Comparison of ENCODE assay signal across 8 mouse cellular contexts in the genomic region with DNA sequence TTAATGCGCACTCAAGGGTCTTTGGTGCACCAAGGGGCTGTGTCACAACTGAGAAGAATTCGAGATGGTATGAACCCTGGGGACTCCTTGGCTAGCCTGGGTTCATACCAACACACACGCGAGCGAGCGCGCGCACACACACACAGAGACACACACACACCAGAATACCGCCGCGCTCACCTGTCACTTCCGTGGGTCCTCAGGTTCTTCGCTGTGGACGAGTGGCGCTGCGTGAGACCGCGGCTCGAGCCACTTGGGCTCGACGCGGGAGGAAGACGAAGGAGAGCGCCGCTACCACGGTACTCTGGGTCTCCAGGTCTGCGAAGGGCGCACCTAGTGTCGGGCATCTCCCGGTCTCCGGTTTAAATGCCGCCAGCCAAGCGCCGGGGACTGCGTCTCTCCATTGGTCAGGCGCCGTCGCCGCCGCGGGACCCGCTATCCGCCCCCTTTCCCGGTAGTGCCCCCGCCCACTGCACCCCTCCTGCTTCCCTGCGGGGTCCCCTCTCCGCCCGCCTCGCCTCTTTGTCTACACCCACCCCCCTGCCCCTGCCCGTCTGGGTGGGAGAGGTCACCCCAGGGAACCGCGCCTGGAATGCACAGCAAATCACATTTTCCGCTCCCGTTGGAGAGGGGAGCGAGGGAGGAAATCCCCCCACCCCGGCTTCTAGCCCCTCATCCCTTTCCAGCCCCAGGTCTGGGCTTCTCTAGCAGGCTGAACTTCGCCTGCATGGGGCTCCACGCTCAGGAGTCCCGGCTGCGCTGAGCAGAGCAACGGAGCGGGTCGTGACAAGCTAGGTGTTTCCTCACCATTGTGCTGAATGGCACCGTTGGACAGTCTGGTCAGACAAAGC. TPM values are rescaled to one million over a fixed set of nuclear protein-coding genes. Genes with fewer than 3 reads are reported as not detected.
DNase-seq lines count a peak whose midpoint lies in the region; ATAC-seq and TF ChIP-seq lines count a peak whose summit lies in the region.
"Had no signal": no experiment of that assay in that cellular context is flagged by ENCODE, and none has a peak within 500 bp of the region (broad histone marks: within the 10 kb centered on the region; RNA-seq: fewer than 3 reads in every experiment).

TSS of gene Grem1 (minus strand) at position 336 of the 851 bp plus-strand sequence.

- TF ChIP-seq POLR2A in cortical plate, adult 2 months (IDR thresholded peaks at IDR 0.05; ENCODE audit: extremely low read depth, insufficient read depth, low read length) = no peak

- DNase-seq in liver, embryonic 11.5 days (ENCODE audit: low spot score) = peak; percentile 34
- no peak for DNase-seq in liver
- no peak for DNase-seq in liver, embryonic 14.5 days (ENCODE audit: low read depth in 3 of 3, low spot score in 3 of 3)
- no peak for DNase-seq in layer of hippocampus, adult 18-20 months (ENCODE audit: low spot score in 2 of 2)

- H3K27ac ChIP-seq in liver, embryonic 11.5 days (ENCODE audit: low read depth, low read length) = no peak within 1 kb of the TSS
- no peak within 1 kb of the TSS for H3K27ac ChIP-seq in cortical plate, adult 2 months (ENCODE audit: insufficient read depth, low read length)
- no peak within 1 kb of the TSS for H3K27ac ChIP-seq in liver, embryonic 14.5 days
- no peak within 1 kb of the TSS for H3K27ac ChIP-seq in stomach, embryonic 16.5 days (ENCODE audit: low read length)

- H3K9ac ChIP-seq in liver, embryonic 11.5 days (ENCODE audit: low read depth, low read length) = no peak within 1 kb of the TSS
- H3K9ac ChIP-seq in liver, embryonic 14.5 days (replicated peaks) = no peak within 1 kb of the TSS
- H3K9ac ChIP-seq in stomach, embryonic 16.5 days (ENCODE audit: low read length) = peak within 1 kb of the TSS; percentile 56

- H3K36me3 ChIP-seq in liver, embryonic 11.5 days (ENCODE audit: control insufficient read depth, insufficient read depth, low read length) = no peaks in the 10 kb centered on the region
- no peaks in the 10 kb centered on the region for H3K36me3 ChIP-seq in liver, embryonic 14.5 days (replicated peaks; ENCODE audit: control insufficient read depth, insufficient read depth, low read depth)
- no peaks in the 10 kb centered on the region for H3K36me3 ChIP-seq in stomach, embryonic 16.5 days (ENCODE audit: control insufficient read depth, insufficient read depth, low read length)

- 1% methylated on average over 62 of the region's 64 CpGs for WGBS in liver, embryonic 11.5 days
- WGBS in liver, embryonic 14.5 days (ENCODE audit: insufficient replicate concordance) = 2% methylated on average over 64 of the region's 64 CpGs
- WGBS in stomach, embryonic 16.5 days = under 1% methylated on average over 64 of the region's 64 CpGs

- TF ChIP-seq CTCF in cortical plate, adult 2 months (IDR thresholded peaks at IDR 0.05; ENCODE audit: extremely low read depth, insufficient read depth, low read length) = no peak
- no peak for TF ChIP-seq CTCF in liver, embryonic 14.5 days (IDR thresholded peaks at IDR 0.05; ENCODE audit: low read depth)

- H3K4me3 ChIP-seq in liver, embryonic 11.5 days (ENCODE audit: low read depth, low read length) = peak within 1 kb of the TSS; percentile 32
- peak within 1 kb of the TSS; percentile 40 for H3K4me3 ChIP-seq in cortical plate, adult 2 months (ENCODE audit: insufficient read depth, low read length)
- H3K4me3 ChIP-seq in liver, embryonic 14.5 days (ENCODE audit: insufficient read depth in 1 of 2, low read depth in 2 of 2, low read length in 2 of 2) = no peak within 1 kb of the TSS
- H3K4me3 ChIP-seq in stomach, embryonic 16.5 days (replicated peaks; ENCODE audit: low read length) = peak within 1 kb of the TSS; percentile 51
- H3K4me3 ChIP-seq: erythroblast, embryonic 14.5 days had no signal

- ATAC-seq in liver, embryonic 11.5 days (replicated peaks; ENCODE audit: low FRiP score) = 0 out of 2 replicates have a peak, but pooled peaks have one; percentile 19
- peak; percentile 31 for ATAC-seq in granulocyte monocyte progenitor cell, adult 5-6 weeks (replicated peaks; ENCODE audit: poor library complexity, severe bottlenecking)
- no peak for ATAC-seq in liver, embryonic 14.5 days (ENCODE audit: insufficient read depth)
- peak; percentile 34 for ATAC-seq in stomach, embryonic 16.5 days (ENCODE audit: insufficient read depth, low FRiP score)

- peaks cover 42% of the 10 kb centered on the region for H3K27me3 ChIP-seq in liver, embryonic 11.5 days (replicated peaks; ENCODE audit: control insufficient read depth, insufficient read depth, low read length)
- peaks cover 28% of the 10 kb centered on the region for H3K27me3 ChIP-seq in liver, embryonic 14.5 days (ENCODE audit: control insufficient read depth, insufficient read depth, low read length)
- peaks cover 31% of the 10 kb centered on the region for H3K27me3 ChIP-seq in stomach, embryonic 16.5 days (ENCODE audit: control insufficient read depth, insufficient read depth, low read length)

- H3K4me1 ChIP-seq in liver, embryonic 11.5 days (replicated peaks; ENCODE audit: control insufficient read depth, insufficient read depth, low read length) = no peaks in the 10 kb centered on the region
- no peaks in the 10 kb centered on the region for H3K4me1 ChIP-seq in cortical plate, adult 2 months (ENCODE audit: control insufficient read depth, insufficient read depth, low read length)
- no peaks in the 10 kb centered on the region for H3K4me1 ChIP-seq in liver, embryonic 14.5 days (replicated peaks; ENCODE audit: control insufficient read depth in 2 of 2, insufficient read depth in 2 of 2, low read length in 1 of 2)
- peaks cover 9% of the 10 kb centered on the region; the same call in 1 of the 2 replicates for H3K4me1 ChIP-seq in stomach, embryonic 16.5 days (ENCODE audit: control insufficient read depth, insufficient read depth, low read length)

- peak within 1 kb of the TSS; percentile 65 for H3K4me2 ChIP-seq in liver, embryonic 11.5 days
- H3K4me2 ChIP-seq in liver, embryonic 14.5 days (ENCODE audit: low read depth) = peak within 1 kb of the TSS; percentile 18
- peak within 1 kb of the TSS; percentile 63 for H3K4me2 ChIP-seq in stomach, embryonic 16.5 days (ENCODE audit: low read depth, low read length)

- no peaks in the 10 kb centered on the region for H3K9me3 ChIP-seq in liver, embryonic 11.5 days (ENCODE audit: control insufficient read depth, low read length)
- H3K9me3 ChIP-seq in liver, embryonic 14.5 days (ENCODE audit: control insufficient read depth, low read length) = no peaks in the 10 kb centered on the region
- H3K9me3 ChIP-seq in stomach, embryonic 16.5 days (replicated peaks; ENCODE audit: control insufficient read depth, low read length) = no peaks in the 10 kb centered on the region

- TF ChIP-seq EP300 in liver, embryonic 14.5 days (IDR thresholded peaks at IDR 0.05; ENCODE audit: low read depth) = no peak

RNA-seq across cellular contexts. Expression of gene Grem1, which starts in this region (rescaled TPM):
- polyA plus RNA-seq in liver, embryonic 11.5 days (2014; fragmentation: Nextera tagmentation; extraction: Ambion mirVana) = 0.13 and 0.38 TPM in 2 replicates
- 0.94 and 1.3 TPM in 2 replicates for polyA plus RNA-seq in cortical plate, adult 2 months (2012; rRNA removed)
- total RNA-seq in granulocyte monocyte progenitor cell, adult 5-6 weeks (2014; fragmentation: Nextera tagmentation) = not detected in 2 replicates
- not detected in 2 replicates for total RNA-seq in granulocyte monocyte progenitor cell, adult 5-6 weeks (2017)
- polyA plus RNA-seq in liver, embryonic 14.5 days (2012; rRNA removed) = 0.03 TPM in 1 of 2 replicates, not detected in the other
- polyA plus RNA-seq in liver, embryonic 14.5 days (2014; fragmentation: Nextera tagmentation; extraction: Ambion mirVana) = not detected in 2 replicates
- polyA plus RNA-seq in stomach, embryonic 16.5 days (2015; fragmentation: Nextera tagmentation; extraction: Ambion mirVana) = 2.5 and 2.8 TPM in 2 replicates
- 1 to 10 TPM; 5.6 to 7.4 TPM for total RNA-seq in layer of hippocampus, adult 18-20 months (2021)
- polyA plus RNA-seq: erythroblast, embryonic 14.5 days had no signal

Comparison
In these comparisons a context has a peak if more than half of its experiments do, and no peak if none do; other contexts are left out.
1. RNA of gene Grem1 (total RNA-seq): 5.6 to 7.4 TPM in layer of hippocampus, adult 18-20 months; not detected in granulocyte monocyte progenitor cell, adult 5-6 weeks; every median in the first group is over 4 times any median in the second.
2. Peak in DNase-seq, ATAC-seq, H3K4me3 ChIP-seq and H3K4me2 ChIP-seq in liver, embryonic 11.5 days; RNA of the gene not detected or under 1 TPM.
3. Peak in ATAC-seq in granulocyte monocyte progenitor cell, adult 5-6 weeks; RNA of the gene not detected or under 1 TPM.
4. H3K4me3 ChIP-seq: peak in cortical plate, adult 2 months (single experiment) and stomach, embryonic 16.5 days (single experiment); none in liver, embryonic 14.5 days (0 of 2).
5. Peak in every context shown above with its lines, with median percentiles within 50 percentile points of each other: H3K4me2 ChIP-seq.